Mouse (Mus musculus) embryonic facial prominence, embryonic 11.5 days (tissue): ENCODE measurements at regions not wholly inside any gene's neighbourhood (a gene's known extent, or its start where the extent isn't known, plus 50 kb on each side); places are given as distances from the start of the nearest gene placed in this dataset. TPM values are rescaled to one million over a fixed set of nuclear protein-coding genes. Genes with fewer than 3 reads are reported as not detected.

Experiments
- ATAC-seq: fragments of 200-750 bp; cut with Nextera tagmentation; replicated peaks from 2 replicates; pipeline ENCODE4 v1.8.0; 2017; ENCODE audit warnings: low read depth; ENCODE audit not compliant: insufficient number of reproducible peaks, low FRiP score, low TSS enrichment
- DNase-seq: peaks from one replicate; pipeline ENCODE4 v3.0.0-alpha.2; 2015; ENCODE audit warnings: low spot score
- H3K27ac ChIP-seq: fragments of 300-500 bp; sonication (generic); replicated peaks from 2 replicates; pipeline ENCODE4 v1.5.1; 2014; ENCODE audit warnings: mild to moderate bottlenecking, low read depth, low read length, control low read depth
- H3K27me3 ChIP-seq: fragments of 300-500 bp; sonication (generic); 2 replicates; pipeline ENCODE4 v1.6.1; 2014; ENCODE audit warnings: mild to moderate bottlenecking, low read length, moderate library complexity, mixed read lengths; ENCODE audit not compliant: control insufficient read depth, insufficient read depth
- H3K36me3 ChIP-seq: fragments of 300-500 bp; sonication (generic); replicated peaks from 2 replicates; pipeline ENCODE4 v1.6.1; 2014; ENCODE audit warnings: low read depth, mild to moderate bottlenecking, low read length, moderate library complexity, mixed read lengths; ENCODE audit not compliant: control insufficient read depth, insufficient read depth
- H3K4me1 ChIP-seq: fragments of 300-500 bp; sonication (generic); 2 replicates; pipeline ENCODE4 v1.6.1; 2014; ENCODE audit warnings: low read length, mixed read lengths; ENCODE audit not compliant: control insufficient read depth, insufficient read depth
- H3K4me2 ChIP-seq: fragments of 300-500 bp; sonication (generic); 2 replicates; pipeline ENCODE4 v1.6.1; 2014; ENCODE audit warnings: low read depth, mild to moderate bottlenecking, control low read depth, low read length, moderate library complexity
- H3K4me3 ChIP-seq: fragments of 300-500 bp; sonication (generic); 2 replicates; pipeline ENCODE4 v1.5.1; 2014; ENCODE audit warnings: low read depth, low read length, control low read depth
- H3K9ac ChIP-seq: fragments of 300-500 bp; sonication (generic); replicated peaks from 2 replicates; pipeline ENCODE4 v1.6.1; 2014; ENCODE audit warnings: mild to moderate bottlenecking, control low read depth, low read length
- H3K9me3 ChIP-seq: fragments of 300-500 bp; sonication (generic); replicated peaks from 2 replicates; pipeline ENCODE4 v1.6.1; 2016; ENCODE audit warnings: mild to moderate bottlenecking, low read length, inconsistent platforms, mixed read lengths; ENCODE audit not compliant: control insufficient read depth
- WGBS: fragments of 180-500 bp; shearing (Covaris S2); extraction: QIAGEN DNeasy Blood & Tissue Kit; methylation state at CpG from one replicate; pipeline ENCODE4 v1.1.7; 2014; 5-methylcytosine and 5-hydroxymethylcytosine counted together
- microRNA-seq: library from miRNA; unstranded; fragments of <30 nt; microRNA quantifications from one replicate; pipeline ENCODE4, GENCODE M21; 2016; ENCODE audit warnings: borderline number of aligned reads

DNA sequence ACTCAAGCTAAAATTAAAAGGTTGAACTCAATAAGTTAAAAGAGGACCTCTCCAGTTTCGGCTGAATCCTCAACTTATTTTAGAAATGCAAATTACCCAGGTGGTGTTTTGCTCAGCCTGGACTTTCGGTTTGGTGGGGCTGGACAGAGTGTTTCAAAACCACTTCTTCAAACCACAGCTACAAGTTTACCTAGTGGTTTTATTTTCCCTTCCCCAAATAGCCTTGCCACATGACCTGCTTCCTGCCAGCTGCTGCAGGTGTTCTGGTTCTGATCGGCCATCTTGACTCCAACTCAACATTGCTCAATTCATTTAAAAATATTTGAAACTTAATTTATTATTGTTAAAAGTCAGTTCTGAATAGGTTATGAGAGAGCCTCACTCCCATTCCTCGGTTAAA is 62.0 kb upstream of the Adam6b start:
- Histone ChIP-seq H3K9me3 (no peaks in the 10 kb centered on the region), H3K9ac (no peak overlapping the region), H3K36me3 (no peaks in the 10 kb centered on the region), H3K4me3 (no peak overlapping the region), H3K4me2 (no peak overlapping the region), H3K27me3 (no peaks in the 10 kb centered on the region), H3K27ac (no peak overlapping the region), H3K4me1 (no peaks in the 10 kb centered on the region)
- no peak for ATAC-seq
- DNase-seq, result no peak
- 77% methylated on average over 4 of the region's 4 CpGs for WGBS

- DNase-seq, result no peak
- no peak for ATAC-seq
- Histone ChIP-seq H3K36me3 (no peaks in the 10 kb centered on the region), H3K9ac (no peak overlapping the region), H3K4me2 (no peak overlapping the region), H3K27me3 (no peaks in the 10 kb centered on the region), H3K4me3 (no peak overlapping the region), H3K9me3 (no peaks in the 10 kb centered on the region), H3K27ac (no peak overlapping the region), H3K4me1 (no peaks in the 10 kb centered on the region)
- whole genome bisulfite sequencing, result 86% methylated on average over 3 of the region's 3 CpGs
Observed at GRCm38 (mm10) chr12:113428461-113428860, 60.9 kb upstream of the Adam6b start.

DNA sequence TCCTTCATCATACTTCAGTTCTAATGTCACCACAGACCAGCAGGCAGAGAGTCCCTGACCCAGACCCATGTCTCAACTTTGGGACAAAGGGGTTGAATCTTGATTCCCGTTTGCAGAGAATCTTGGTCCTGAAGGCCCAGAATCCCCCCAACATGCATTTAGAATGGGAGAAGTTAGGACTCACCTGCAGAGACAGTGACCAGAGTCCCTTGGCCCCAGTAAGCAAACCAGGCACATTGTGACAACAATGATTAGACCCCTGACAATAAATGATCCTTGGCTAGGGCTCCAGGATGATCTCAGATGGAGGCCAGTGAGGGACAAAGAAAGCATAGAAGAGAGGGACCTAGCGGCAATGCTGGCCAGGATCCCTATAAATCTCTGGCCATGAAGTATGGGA is 60.4 kb upstream of the Adam6b start:
- WGBS, result 90% methylated on average over 2 of the region's 2 CpGs
- no peak for ATAC-seq
- Histone ChIP-seq H3K27me3 (no peaks in the 10 kb centered on the region), H3K9ac (no peak overlapping the region), H3K4me3 (no peak overlapping the region), H3K4me2 (no peak overlapping the region), H3K27ac (no peak overlapping the region), H3K36me3 (no peaks in the 10 kb centered on the region), H3K9me3 (no peaks in the 10 kb centered on the region), H3K4me1 (no peaks in the 10 kb centered on the region)
- no peak for DNase-seq

DNA sequence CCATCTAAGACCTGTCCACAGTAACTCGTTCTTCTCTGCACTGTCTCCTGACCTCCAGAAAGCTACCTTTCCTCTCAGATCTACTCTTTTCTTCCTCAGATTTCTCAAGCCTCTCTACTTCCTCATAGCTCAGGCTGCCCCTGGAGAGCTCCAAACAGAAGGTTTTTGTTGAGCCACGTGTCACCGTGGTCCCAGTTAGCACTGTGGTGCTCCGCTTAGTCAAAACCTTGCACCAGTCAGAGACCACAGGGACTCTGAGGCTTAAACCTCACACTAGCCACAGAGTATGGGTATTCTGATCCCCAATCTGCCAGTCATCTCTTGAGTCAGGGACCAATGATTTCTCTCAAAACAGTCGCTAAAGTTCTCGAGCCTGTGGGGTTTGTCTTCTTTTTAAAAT is 59.0 kb upstream of the Adam6b start:
- no peaks in the 10 kb centered on the region for H3K36me3 ChIP-seq
- H3K27me3 ChIP-seq, result no peaks in the 10 kb centered on the region
- no peak overlapping the region for H3K4me2 ChIP-seq
- ATAC-seq (no peak), DNase-seq (no peak)
- H3K4me3 ChIP-seq, result no peak overlapping the region
- no peaks in the 10 kb centered on the region for H3K4me1 ChIP-seq
- H3K27ac ChIP-seq, result no peak overlapping the region
- H3K9me3 ChIP-seq, result no peaks in the 10 kb centered on the region
- H3K9ac ChIP-seq, result no peak overlapping the region
- WGBS, result 81% methylated on average over 6 of the region's 6 CpGs

Small RNA genes lying in the stretch of these regions (microRNA-seq; reads per million reads assigned to microRNA genes)
- not detected for gene Gm22175
- not detected for gene Gm24022
- gene Gm25747, result not detected
